Mouse (Mus musculus) embryonic fibroblast, embryonic 13.5 days (primary cell): ENCODE results near the gene Tbx15.

ENCODE experiments used
- CTCF ChIP-seq: IDR thresholded peaks from 2 replicates; pipeline ENCODE4 v1.5.1; 2011; ENCODE audit warnings: mild to moderate bottlenecking, control low read depth, low read length, moderate library complexity, borderline replicate concordance; ENCODE audit not compliant: insufficient read depth
- POLR2A ChIP-seq: IDR thresholded peaks from 2 replicates; pipeline ENCODE4 v1.6.1; 2011; ENCODE audit warnings: low read depth, mild to moderate bottlenecking, control low read depth, low read length, moderate library complexity

DNA sequence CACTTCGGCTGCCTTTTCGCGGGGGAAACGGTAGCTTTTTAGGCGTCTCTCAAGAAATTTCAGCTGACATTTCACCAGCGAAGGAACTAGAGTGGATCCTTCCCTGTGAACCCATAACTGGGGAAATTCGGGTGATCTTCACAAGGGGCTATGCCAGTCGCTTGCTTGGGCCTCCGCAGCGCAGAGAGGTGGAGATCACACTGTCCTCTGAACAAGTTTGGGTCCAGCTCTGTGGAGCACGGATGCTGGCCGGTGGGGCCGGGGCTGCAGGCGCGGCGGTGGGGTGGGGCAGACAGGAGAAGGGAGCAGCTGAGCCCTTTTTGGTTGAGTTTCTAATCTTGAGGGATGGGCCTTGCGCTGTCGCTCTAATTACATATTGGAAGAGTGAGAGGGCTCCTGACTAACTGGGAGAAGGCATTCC is 21.2 kb downstream of the Tbx15 start:
- TF ChIP-seq POLR2A (no peak), CTCF (no peak)
